Mouse (Mus musculus): Measurements from ENCODE around the gene Nav3. TPM values are rescaled to one million over a fixed set of nuclear protein-coding genes. Genes with fewer than 3 reads are reported as not detected.

Nav3 gene
- polyA plus RNA-seq, 1 experiment from 2014 or later = 4.0 TPM

- WGBS = 73% methylated on average over 4 of the region's 4 CpGs
- no peaks in the 10 kb centered on the region for H3K4me1 ChIP-seq (replicated peaks; ENCODE audit: control insufficient read depth, insufficient read depth, low read length)
- no peaks in the 10 kb centered on the region for H3K9me3 ChIP-seq (ENCODE audit: control insufficient read depth, low read length)
- H3K27me3 ChIP-seq (ENCODE audit: control insufficient read depth, insufficient read depth, low read length) = no peaks in the 10 kb centered on the region
- H3K36me3 ChIP-seq (ENCODE audit: control insufficient read depth, insufficient read depth, low read length) = no peaks in the 10 kb centered on the region
- no peak overlapping the region for H3K9ac ChIP-seq (ENCODE audit: low read length)
- no peak overlapping the region for H3K4me2 ChIP-seq (ENCODE audit: low read depth, low read length, severe bottlenecking)
- no peak for DNase-seq (ENCODE audit: low spot score)
- H3K27ac ChIP-seq (ENCODE audit: low read depth, low read length) = no peak overlapping the region
- no peak overlapping the region for H3K4me3 ChIP-seq (ENCODE audit: low read depth, low read length)
- no peak for ATAC-seq (replicated peaks; ENCODE audit: low FRiP score)
These were observed 353.8 kb downstream of the Nav3 start for GRCm38 (mm10) chr10:110102231-110102630.

- H3K9ac ChIP-seq (ENCODE audit: low read length) = no peak overlapping the region
- H3K9me3 ChIP-seq (ENCODE audit: control insufficient read depth, low read length) = no peaks in the 10 kb centered on the region
- no peak overlapping the region for H3K27ac ChIP-seq (ENCODE audit: low read depth, low read length)
- no peaks in the 10 kb centered on the region for H3K36me3 ChIP-seq (ENCODE audit: control insufficient read depth, insufficient read depth, low read length)
- H3K4me2 ChIP-seq (ENCODE audit: low read depth, low read length, severe bottlenecking) = no peak overlapping the region
- ATAC-seq (replicated peaks; ENCODE audit: low FRiP score) (no peak), DNase-seq (ENCODE audit: low spot score) (no peak)
- no peaks in the 10 kb centered on the region for H3K4me1 ChIP-seq (replicated peaks; ENCODE audit: control insufficient read depth, insufficient read depth, low read length)
- H3K27me3 ChIP-seq (ENCODE audit: control insufficient read depth, insufficient read depth, low read length) = no peaks in the 10 kb centered on the region
- no peak overlapping the region for H3K4me3 ChIP-seq (ENCODE audit: low read depth, low read length)
These were observed 361.6 kb downstream of the Nav3 start for GRCm38 (mm10) chr10:110094433-110094832.

GRCm38 (mm10) chr10:110088444-110089061 is 367.5 kb downstream of the Nav3 start:
- WGBS = 61% methylated on average over 5 of the region's 5 CpGs
- no peaks in the 10 kb centered on the region for H3K4me1 ChIP-seq (replicated peaks; ENCODE audit: control insufficient read depth, insufficient read depth, low read length)
- no peak overlapping the region for H3K9ac ChIP-seq (ENCODE audit: low read length)
- H3K4me2 ChIP-seq (ENCODE audit: low read depth, low read length, severe bottlenecking) = no peak overlapping the region
- no peaks in the 10 kb centered on the region for H3K27me3 ChIP-seq (ENCODE audit: control insufficient read depth, insufficient read depth, low read length)
- DNase-seq (ENCODE audit: low spot score) (no peak), ATAC-seq (replicated peaks; ENCODE audit: low FRiP score) (peak; percentile 58)
- no peaks in the 10 kb centered on the region for H3K9me3 ChIP-seq (ENCODE audit: control insufficient read depth, low read length)
- H3K4me3 ChIP-seq (ENCODE audit: low read depth, low read length) = no peak overlapping the region
- H3K27ac ChIP-seq (ENCODE audit: low read depth, low read length) = no peak overlapping the region
- no peaks in the 10 kb centered on the region for H3K36me3 ChIP-seq (ENCODE audit: control insufficient read depth, insufficient read depth, low read length)

- no peak overlapping the region for H3K4me2 ChIP-seq (ENCODE audit: low read depth, low read length, severe bottlenecking)
- ATAC-seq (replicated peaks; ENCODE audit: low FRiP score) = no peak
- no peak overlapping the region for H3K9ac ChIP-seq (ENCODE audit: low read length)
- H3K4me1 ChIP-seq (replicated peaks; ENCODE audit: control insufficient read depth, insufficient read depth, low read length) = no peaks in the 10 kb centered on the region
- no peaks in the 10 kb centered on the region for H3K27me3 ChIP-seq (ENCODE audit: control insufficient read depth, insufficient read depth, low read length)
- H3K36me3 ChIP-seq (ENCODE audit: control insufficient read depth, insufficient read depth, low read length) = no peaks in the 10 kb centered on the region
- no peak overlapping the region for H3K27ac ChIP-seq (ENCODE audit: low read depth, low read length)
- no peaks in the 10 kb centered on the region for H3K9me3 ChIP-seq (ENCODE audit: control insufficient read depth, low read length)
- no peak overlapping the region for H3K4me3 ChIP-seq (ENCODE audit: low read depth, low read length)
- DNase-seq (ENCODE audit: low spot score) = no peak
- WGBS = 90% methylated on average over 1 of the region's 1 CpGs
These were observed 370.1 kb downstream of the Nav3 start for GRCm38 (mm10) chr10:110085903-110086302.

GRCm38 (mm10) chr10:110085156-110085555 is 370.8 kb downstream of the Nav3 start:
- ATAC-seq (replicated peaks; ENCODE audit: low FRiP score) (0 out of 2 replicates have a peak, but pooled peaks have one; percentile 43), DNase-seq (ENCODE audit: low spot score) (peak; percentile 70)
- Histone ChIP-seq H3K4me2 (ENCODE audit: low read depth, low read length, severe bottlenecking) (no peak overlapping the region), H3K4me3 (ENCODE audit: low read depth, low read length) (no peak overlapping the region), H3K36me3 (ENCODE audit: control insufficient read depth, insufficient read depth, low read length) (no peaks in the 10 kb centered on the region), H3K9ac (ENCODE audit: low read length) (no peak overlapping the region), H3K27me3 (ENCODE audit: control insufficient read depth, insufficient read depth, low read length) (no peaks in the 10 kb centered on the region), H3K27ac (ENCODE audit: low read depth, low read length) (no peak overlapping the region), H3K9me3 (ENCODE audit: control insufficient read depth, low read length) (no peaks in the 10 kb centered on the region), H3K4me1 (replicated peaks; ENCODE audit: control insufficient read depth, insufficient read depth, low read length) (no peaks in the 10 kb centered on the region)
- 15% methylated on average over 5 of the region's 5 CpGs for WGBS

- H3K4me2 ChIP-seq (ENCODE audit: low read depth, low read length, severe bottlenecking) = no peak overlapping the region
- H3K9me3 ChIP-seq (ENCODE audit: control insufficient read depth, low read length) = no peaks in the 10 kb centered on the region
- H3K4me1 ChIP-seq (replicated peaks; ENCODE audit: control insufficient read depth, insufficient read depth, low read length) = no peaks in the 10 kb centered on the region
- no peak overlapping the region for H3K9ac ChIP-seq (ENCODE audit: low read length)
- DNase-seq (ENCODE audit: low spot score) (no peak), ATAC-seq (replicated peaks; ENCODE audit: low FRiP score) (no peak)
- no peak overlapping the region for H3K4me3 ChIP-seq (ENCODE audit: low read depth, low read length)
- H3K27ac ChIP-seq (ENCODE audit: low read depth, low read length) = no peak overlapping the region
- no peaks in the 10 kb centered on the region for H3K27me3 ChIP-seq (ENCODE audit: control insufficient read depth, insufficient read depth, low read length)
- 90% methylated on average over 5 of the region's 5 CpGs for WGBS
- H3K36me3 ChIP-seq (ENCODE audit: control insufficient read depth, insufficient read depth, low read length) = no peaks in the 10 kb centered on the region
These were observed 379.4 kb downstream of the Nav3 start for GRCm38 (mm10) chr10:110076575-110076974.

DNA sequence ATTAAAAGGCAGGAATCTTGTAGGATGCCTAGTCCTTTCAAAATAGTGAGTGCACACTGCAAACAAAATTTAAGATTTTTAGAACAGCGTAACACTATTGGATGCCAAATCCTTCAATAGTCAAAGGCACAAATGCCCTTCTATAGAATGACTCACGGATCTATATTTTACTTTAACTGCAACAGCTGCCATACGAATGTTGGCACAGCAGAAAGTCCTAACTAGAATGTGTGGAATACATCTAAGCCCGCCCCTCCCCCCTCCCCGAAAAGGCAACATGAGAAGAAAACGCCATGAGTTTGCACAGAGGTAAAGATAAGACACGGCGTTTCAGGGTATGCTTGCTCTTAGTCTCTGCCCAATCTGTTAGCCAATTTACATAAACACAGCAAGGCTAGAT is 383.6 kb downstream of the Nav3 start:
- no peak for ATAC-seq (replicated peaks; ENCODE audit: low FRiP score)
- 90% methylated on average over 8 of the region's 8 CpGs for WGBS
- H3K9ac ChIP-seq (ENCODE audit: low read length) = no peak overlapping the region

GRCm38 (mm10) chr10:110061166-110061565 is 394.8 kb downstream of the Nav3 start:
- Histone ChIP-seq H3K4me2 (ENCODE audit: low read depth, low read length, severe bottlenecking) (no peak overlapping the region), H3K36me3 (ENCODE audit: control insufficient read depth, insufficient read depth, low read length) (no peaks in the 10 kb centered on the region), H3K9ac (ENCODE audit: low read length) (no peak overlapping the region), H3K4me3 (ENCODE audit: low read depth, low read length) (no peak overlapping the region), H3K27me3 (ENCODE audit: control insufficient read depth, insufficient read depth, low read length) (no peaks in the 10 kb centered on the region), H3K4me1 (replicated peaks; ENCODE audit: control insufficient read depth, insufficient read depth, low read length) (no peaks in the 10 kb centered on the region), H3K27ac (ENCODE audit: low read depth, low read length) (no peak overlapping the region), H3K9me3 (ENCODE audit: control insufficient read depth, low read length) (no peaks in the 10 kb centered on the region)
- DNase-seq (ENCODE audit: low spot score) (no peak), ATAC-seq (replicated peaks; ENCODE audit: low FRiP score) (no peak)
- WGBS = 90% methylated on average over 5 of the region's 5 CpGs

More for the DNA sequence above, 383.6 kb downstream of the Nav3 start:
- no peak overlapping the region for H3K4me2 ChIP-seq (ENCODE audit: low read depth, low read length, severe bottlenecking)
- H3K27ac ChIP-seq (ENCODE audit: low read depth, low read length) = no peak overlapping the region
- no peaks in the 10 kb centered on the region for H3K9me3 ChIP-seq (ENCODE audit: control insufficient read depth, low read length)
- DNase-seq (ENCODE audit: low spot score) = no peak
- H3K36me3 ChIP-seq (ENCODE audit: control insufficient read depth, insufficient read depth, low read length) = no peaks in the 10 kb centered on the region
- H3K4me3 ChIP-seq (ENCODE audit: low read depth, low read length) = no peak overlapping the region
- no peaks in the 10 kb centered on the region for H3K4me1 ChIP-seq (replicated peaks; ENCODE audit: control insufficient read depth, insufficient read depth, low read length)
- no peaks in the 10 kb centered on the region for H3K27me3 ChIP-seq (ENCODE audit: control insufficient read depth, insufficient read depth, low read length)

GRCm38 (mm10) chr10:110037547-110037946 is 418.5 kb downstream of the Nav3 start:
- H3K27ac ChIP-seq (ENCODE audit: low read depth, low read length) = no peak overlapping the region
- 87% methylated on average over 4 of the region's 4 CpGs for WGBS
- H3K36me3 ChIP-seq (ENCODE audit: control insufficient read depth, insufficient read depth, low read length) = no peaks in the 10 kb centered on the region
- H3K9me3 ChIP-seq (ENCODE audit: control insufficient read depth, low read length) = no peaks in the 10 kb centered on the region
- DNase-seq (ENCODE audit: low spot score) (no peak), ATAC-seq (replicated peaks; ENCODE audit: low FRiP score) (no peak)
- H3K9ac ChIP-seq (ENCODE audit: low read length) = no peak overlapping the region
- H3K4me2 ChIP-seq (ENCODE audit: low read depth, low read length, severe bottlenecking) = no peak overlapping the region
- no peak overlapping the region for H3K4me3 ChIP-seq (ENCODE audit: low read depth, low read length)
- no peaks in the 10 kb centered on the region for H3K27me3 ChIP-seq (ENCODE audit: control insufficient read depth, insufficient read depth, low read length)
- no peaks in the 10 kb centered on the region for H3K4me1 ChIP-seq (replicated peaks; ENCODE audit: control insufficient read depth, insufficient read depth, low read length)

Measured in forebrain, embryonic 11.5 days (tissue).